Mouse (Mus musculus) frontal cortex, postnatal 14 days (tissue): ENCODE results near the gene Gm45717.

Experiments
- DNase-seq, 2 experiments: peaks; one replicate each; pipeline ENCODE4 v3.0.0; 2022; ENCODE audit warnings: low spot score in 2 of 2

Gene Gm45717

DNA sequence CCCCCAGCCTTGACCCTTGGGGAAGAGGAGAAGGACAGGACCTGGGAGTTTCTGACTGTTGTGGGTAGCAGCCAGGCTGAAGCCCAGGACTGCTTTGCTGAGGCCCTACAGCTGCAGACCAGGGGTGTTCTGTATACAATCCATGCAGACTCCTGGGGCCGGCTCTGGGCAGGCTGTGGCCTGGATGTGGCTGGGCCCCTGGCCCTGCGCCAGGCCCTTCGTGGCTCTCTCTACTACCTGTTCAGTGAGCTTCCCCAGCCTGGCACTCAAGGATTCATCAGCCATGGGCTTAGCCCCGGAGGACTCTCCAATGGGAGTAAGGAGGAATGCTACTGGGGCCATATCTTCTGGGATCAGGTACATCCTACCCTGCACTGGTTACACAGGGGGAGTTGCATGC lies 12.4 kb downstream of the Gm45717 start:
- DNase-seq, result no peak

DNA sequence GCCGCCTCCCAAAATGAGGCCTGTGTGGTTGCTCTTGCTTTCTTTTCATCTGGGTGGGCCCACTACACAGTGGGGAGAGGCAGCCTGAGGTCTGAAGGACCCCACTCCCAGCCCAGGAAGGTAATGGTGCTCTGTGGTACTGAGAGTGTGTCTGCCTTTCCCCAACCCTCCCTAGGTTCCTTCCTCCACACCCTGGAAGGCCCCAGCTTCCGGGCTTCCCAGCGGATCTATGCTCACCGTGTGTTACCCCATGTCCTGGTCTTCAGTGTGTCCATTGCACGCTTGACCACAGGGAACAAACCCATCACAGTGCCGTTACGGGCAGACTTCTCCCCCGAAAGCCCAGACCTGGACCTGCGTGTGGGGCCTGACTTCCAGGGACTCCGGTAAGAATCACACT lies 12.9 kb downstream of the Gm45717 start:
- DNase-seq, result no peak

DNA sequence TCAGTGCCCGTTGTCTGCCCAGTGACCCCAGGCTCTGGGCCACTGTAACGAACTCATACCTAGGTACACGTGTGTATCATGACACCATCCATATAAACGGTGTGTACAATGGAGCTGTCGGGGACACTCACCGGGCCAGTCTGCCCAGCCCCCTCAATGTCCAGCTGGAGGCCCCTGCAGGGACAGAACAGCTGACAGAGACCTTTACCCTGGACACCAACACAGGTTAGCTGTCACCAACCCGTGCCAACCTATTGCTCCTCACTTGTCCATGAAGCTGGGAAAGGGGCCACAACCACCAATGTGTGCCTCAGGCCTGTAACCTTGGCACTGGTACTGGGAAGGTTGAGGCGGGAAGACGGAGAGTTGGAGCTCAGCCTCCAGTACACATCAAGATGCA lies 13.4 kb downstream of the Gm45717 start:
- DNase-seq, result no peak

DNA sequence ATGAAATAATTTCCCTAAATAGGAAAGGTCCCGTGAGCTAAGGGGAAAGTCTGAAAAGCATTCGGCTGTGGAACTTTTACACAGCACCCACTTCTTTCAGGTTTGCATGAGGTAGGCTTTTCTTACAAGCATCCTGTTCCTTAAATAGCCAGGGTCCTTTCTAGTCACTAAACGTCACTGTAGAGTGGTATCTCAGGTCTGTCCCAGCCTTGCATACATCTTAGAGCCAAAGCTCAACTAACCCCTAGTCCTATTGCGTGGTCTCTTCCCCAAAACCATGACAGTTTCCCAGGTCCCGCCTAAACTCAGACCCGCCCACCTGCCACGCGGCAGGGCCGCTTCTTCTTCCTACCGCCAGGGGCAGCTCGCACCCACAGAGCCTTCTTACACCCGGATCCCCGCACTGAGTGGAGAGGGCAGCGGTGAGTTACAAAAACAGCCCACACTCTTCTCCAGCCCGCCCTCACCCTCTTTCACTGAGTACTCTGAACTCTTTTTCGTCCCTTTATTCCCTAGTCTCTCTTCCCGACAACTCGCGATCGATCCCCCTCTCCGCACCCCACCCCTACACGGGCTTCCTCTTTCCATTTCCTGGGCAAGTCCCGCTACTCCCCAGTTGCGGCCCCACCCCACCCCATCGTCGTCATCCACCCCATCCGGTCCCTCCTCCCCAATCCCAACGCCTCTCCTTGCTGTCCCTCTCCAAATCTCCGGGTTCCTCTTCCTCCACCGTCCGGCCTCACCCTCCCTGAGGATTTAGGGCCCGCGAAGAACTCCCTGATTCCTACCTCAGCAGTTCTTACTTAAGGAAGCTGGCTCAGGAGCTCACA lies 14.3 kb downstream of the Gm45717 start, which contains the start of gene Pgghg:
Gene Pgghg (plus strand): TSS at position 170 of the 830 bp plus-strand sequence.
- DNase-seq, result peak in 1 of 2 experiments; percentile 37

GRCm38 (mm10) chr7:140939669-140940171 lies 16.0 kb downstream of the Gm45717 start:
- DNase-seq, result no peak

DNA sequence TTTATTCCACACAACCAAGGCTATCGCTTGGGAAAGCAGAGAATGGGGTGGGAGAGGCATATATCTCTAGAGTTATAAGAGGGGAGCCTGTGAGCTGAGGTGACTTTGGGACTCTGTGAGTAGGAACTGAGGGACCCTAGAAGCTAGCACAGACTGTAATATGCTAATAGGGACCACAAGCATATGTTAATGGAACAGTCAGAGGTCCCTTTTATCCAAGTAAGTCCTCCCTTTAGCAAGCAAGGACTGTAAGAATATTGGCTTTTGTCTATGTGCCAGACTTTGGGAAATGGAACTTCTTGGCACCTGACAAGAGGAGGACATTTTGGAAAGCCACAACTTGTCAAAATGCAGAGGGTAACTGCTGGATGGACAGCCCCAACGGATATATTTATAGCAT lies 16.8 kb downstream of the Gm45717 start:
- DNase-seq, result no peak

DNA sequence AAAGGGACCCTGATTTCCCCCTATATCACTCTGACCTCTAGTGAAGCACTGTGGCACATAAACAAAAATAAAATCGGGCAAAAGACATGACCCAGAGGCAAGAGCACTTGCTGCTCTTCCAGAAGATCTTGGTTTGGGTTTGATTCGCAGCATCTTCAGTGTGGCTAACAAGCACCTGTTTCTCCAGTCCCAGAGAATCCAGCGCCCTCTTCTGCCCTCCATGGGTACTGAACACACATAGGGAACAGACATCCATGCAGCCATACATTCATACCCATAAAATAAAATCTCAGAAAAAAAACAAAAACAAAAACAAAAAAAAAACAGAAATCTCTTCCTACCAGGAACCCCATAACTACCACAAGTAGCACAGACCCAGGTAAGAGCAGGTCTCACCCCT lies 17.3 kb downstream of the Gm45717 start:
- DNase-seq, result no peak

- DNase-seq, result no peak
Measured at GRCm38 (mm10) chr7:140927181-140927580, 28.6 kb downstream of the Gm45717 start.

DNA sequence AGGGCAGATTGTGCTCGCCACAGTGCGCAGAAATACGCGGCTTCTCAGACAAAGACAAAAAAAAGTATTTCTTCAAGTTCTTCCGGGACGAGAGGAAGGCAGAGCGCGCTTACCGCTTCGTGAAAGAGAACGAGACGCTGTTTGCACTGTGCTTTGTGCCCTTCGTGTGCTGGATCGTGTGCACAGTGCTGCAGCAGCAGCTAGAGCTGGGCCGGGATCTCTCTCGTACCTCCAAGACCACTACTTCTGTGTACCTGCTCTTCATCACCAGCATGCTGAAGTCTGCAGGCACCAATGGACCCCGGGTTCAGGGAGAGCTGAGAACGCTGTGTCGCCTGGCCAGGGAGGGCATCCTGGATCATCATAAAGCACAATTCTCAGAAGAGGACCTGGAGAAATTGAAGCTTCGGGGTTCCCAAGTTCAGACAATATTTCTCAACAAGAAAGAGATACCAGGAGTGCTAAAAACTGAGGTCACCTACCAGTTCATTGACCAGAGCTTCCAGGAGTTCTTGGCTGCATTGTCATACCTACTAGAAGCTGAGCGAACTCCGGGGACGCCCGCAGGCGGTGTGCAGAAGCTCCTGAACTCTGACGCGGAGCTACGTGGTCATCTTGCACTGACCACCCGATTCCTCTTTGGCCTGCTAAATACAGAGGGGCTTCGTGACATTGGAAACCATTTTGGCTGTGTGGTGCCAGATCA lies 32.5 kb downstream of the Gm45717 start:
- DNase-seq, result no peak

GRCm38 (mm10) chr7:140922398-140923069 lies 33.2 kb downstream of the Gm45717 start:
- no peak for DNase-seq

DNA sequence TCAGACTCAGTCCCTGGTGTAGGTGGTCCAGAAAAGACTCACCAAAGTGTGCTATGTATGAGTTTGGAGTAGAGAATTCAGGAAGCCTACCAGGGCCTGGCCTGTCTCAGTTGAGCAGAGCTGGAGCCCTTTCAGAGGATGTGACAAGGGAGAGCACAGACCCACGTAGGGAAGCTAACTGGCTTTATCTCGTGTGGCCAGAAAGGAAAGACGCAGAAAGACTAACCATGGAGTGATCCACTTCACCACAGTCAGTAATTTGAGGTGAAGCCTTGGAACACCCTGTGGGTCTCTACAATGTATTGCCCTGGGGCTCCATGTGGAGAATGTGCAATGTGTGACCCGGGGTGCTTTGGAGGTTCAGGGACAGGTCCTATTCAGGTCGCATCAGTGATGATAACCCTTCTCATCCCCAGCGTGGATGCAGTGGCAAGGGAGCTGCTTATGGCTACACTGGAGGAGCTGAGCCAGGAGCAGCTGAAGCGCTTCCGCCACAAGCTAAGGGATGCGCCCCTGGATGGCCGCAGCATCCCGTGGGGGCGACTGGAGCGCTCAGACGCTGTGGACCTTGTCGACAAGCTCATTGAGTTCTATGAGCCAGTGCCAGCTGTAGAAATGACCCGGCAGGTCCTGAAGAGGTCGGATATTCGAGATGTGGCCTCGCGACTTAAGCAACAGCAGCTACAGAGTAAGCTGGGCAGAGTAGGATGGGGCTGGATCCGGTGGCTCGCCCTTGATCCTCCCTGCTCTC lies 34.3 kb downstream of the Gm45717 start:
- no peak for DNase-seq

DNA sequence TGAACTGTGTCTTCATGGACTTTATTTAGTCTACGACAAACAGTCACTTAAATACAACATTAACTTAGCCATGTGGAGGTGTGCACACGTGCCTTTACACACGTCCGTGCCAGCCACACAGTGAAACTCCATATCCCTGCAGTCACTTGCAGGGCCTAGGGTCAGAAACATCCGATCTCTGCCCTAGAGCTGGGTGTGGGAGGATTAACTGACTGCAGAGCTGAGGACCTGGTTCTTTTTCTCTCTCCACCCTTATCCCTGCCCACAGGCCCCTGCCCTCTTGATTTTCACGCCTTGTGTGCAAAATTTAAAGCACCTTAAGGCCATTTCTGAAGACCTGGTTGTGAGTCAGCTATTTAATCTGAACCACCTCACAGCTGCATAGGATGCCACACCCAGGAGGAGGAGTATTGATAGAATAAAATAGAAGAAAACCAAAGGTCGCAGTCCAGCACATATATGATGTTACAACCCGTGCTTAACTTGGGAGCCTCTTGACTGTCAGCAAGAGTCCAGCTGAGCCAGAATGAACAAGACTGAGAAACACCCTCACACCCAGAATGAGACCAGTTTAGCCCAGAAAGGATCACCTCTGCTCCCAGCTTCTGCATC lies 35.2 kb downstream of the Gm45717 start, which contains the start of gene Nlrp6:
Gene Nlrp6 (plus strand): TSS at position 485 of the 612 bp plus-strand sequence.
- DNase-seq, result no peak

GRCm38 (mm10) chr7:140919911-140920310 lies 35.8 kb downstream of the Gm45717 start:
- no peak for DNase-seq

DNA sequence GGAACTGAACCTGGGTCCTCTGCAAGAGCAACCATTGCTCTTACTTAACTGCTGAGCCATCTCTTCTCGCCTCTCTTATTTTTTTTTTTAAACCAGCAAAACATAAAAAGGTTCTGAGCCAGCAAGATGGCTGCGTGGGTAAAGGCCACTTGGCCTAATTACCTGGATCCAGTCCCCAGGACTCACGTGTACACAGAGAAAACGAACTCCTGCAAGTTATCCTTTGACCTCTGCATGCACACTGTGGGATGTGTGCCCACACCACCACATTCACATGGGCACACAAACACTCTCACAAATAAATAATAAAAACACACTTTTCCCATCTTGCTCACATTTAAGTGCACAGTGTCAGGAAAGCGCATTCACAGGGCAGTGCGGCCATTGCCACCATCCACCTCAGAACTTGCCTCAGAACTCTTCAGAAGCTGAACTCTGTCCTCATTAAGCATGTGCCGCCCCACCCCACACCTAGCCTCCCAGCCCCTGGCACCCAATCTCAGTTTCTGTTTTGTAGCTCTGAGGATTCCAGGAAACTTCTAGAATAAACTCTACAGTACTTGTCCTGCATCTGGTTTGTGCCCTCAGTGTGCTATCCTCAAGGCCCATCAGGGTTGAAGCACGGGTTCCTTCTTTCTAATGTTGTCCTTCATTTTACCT lies 41.6 kb downstream of the Gm45717 start:
- DNase-seq, result no peak

GRCm38 (mm10) chr7:140912846-140913482 lies 42.8 kb downstream of the Gm45717 start:
- DNase-seq, result no peak

- DNase-seq, result no peak
Measured at GRCm38 (mm10) chr7:140912293-140912692, 43.4 kb downstream of the Gm45717 start.

GRCm38 (mm10) chr7:140908634-140909107 lies 47.1 kb downstream of the Gm45717 start:
- peak; percentile 27 to 64 for DNase-seq

DNA sequence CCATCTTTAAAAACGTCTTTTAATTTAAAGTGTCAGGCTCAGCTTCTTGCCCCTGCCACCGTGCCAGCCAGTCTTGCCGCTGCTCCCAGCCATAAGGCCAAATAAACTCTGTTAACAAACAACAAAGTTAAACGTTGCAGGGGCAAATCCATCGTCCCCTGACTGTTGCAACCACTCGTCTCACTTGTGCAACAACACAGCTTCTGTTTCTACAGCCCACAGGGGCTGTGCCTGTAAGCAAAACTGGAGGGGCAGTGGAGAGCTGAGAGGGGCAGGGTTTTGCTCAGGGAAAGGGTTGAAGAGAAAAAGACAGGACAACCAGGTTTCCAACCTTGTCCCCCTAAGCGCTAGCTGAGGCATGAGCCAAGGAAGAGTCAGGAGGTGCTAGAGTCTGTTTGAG lies 47.6 kb downstream of the Gm45717 start:
- no peak for DNase-seq

GRCm38 (mm10) chr7:140907697-140908096 lies 48.0 kb downstream of the Gm45717 start:
- no peak for DNase-seq

GRCm38 (mm10) chr7:140907131-140907530 lies 48.6 kb downstream of the Gm45717 start:
- DNase-seq, result no peak
